Mouse (Mus musculus) hindbrain, embryonic 11.5 days (tissue): ENCODE data around the gene Gpr142. TPM values are rescaled to one million over a fixed set of nuclear protein-coding genes. Genes with fewer than 3 reads are reported as not detected.

Source experiments
- ATAC-seq: fragments of 200-750 bp; cut with Nextera tagmentation; 2 replicates; pipeline ENCODE4 v1.8.0; 2017; ENCODE audit warnings: mild to moderate bottlenecking, moderate TSS enrichment, moderate library complexity; ENCODE audit not compliant: low FRiP score
- DNase-seq: peaks from one replicate; pipeline ENCODE4 v3.0.0-alpha.2; 2015; ENCODE audit warnings: low spot score
- H3K27ac ChIP-seq: fragments of 300-500 bp; sonication (generic); 2 replicates; pipeline ENCODE4 v1.5.1; 2014; ENCODE audit warnings: mild to moderate bottlenecking, low read depth, low read length
- H3K27me3 ChIP-seq: fragments of 300-500 bp; sonication (generic); 2 replicates; pipeline ENCODE4 v1.6.1; 2014; ENCODE audit warnings: mild to moderate bottlenecking, low read length, moderate library complexity, mixed read lengths; ENCODE audit not compliant: control insufficient read depth, insufficient read depth
- H3K36me3 ChIP-seq: fragments of 300-500 bp; sonication (generic); 2 replicates; pipeline ENCODE4 v1.6.1; 2014; ENCODE audit warnings: mild to moderate bottlenecking, low read length, moderate library complexity, mixed read lengths; ENCODE audit not compliant: control insufficient read depth, insufficient read depth
- H3K4me1 ChIP-seq: fragments of 300-500 bp; sonication (generic); replicated peaks from 2 replicates; pipeline ENCODE4 v1.6.1; 2014; ENCODE audit warnings: low read length, mixed read lengths; ENCODE audit not compliant: control insufficient read depth, insufficient read depth
- H3K4me2 ChIP-seq: fragments of 300-500 bp; sonication (generic); replicated peaks from 2 replicates; pipeline ENCODE4 v1.6.1; 2014; ENCODE audit warnings: mild to moderate bottlenecking, low read depth, low read length
- H3K4me3 ChIP-seq: fragments of 300-500 bp; sonication (generic); 2 replicates; pipeline ENCODE4 v1.5.1; 2014; ENCODE audit warnings: low read depth, low read length
- H3K9ac ChIP-seq: fragments of 300-500 bp; sonication (generic); 2 replicates; pipeline ENCODE4 v1.6.1; 2014; ENCODE audit warnings: low read depth, low read length
- H3K9me3 ChIP-seq: fragments of 300-500 bp; sonication (generic); 2 replicates; pipeline ENCODE4 v1.6.1; 2016; ENCODE audit warnings: low read length; ENCODE audit not compliant: control insufficient read depth
- WGBS: fragments of 180-500 bp; shearing (Covaris S2); extraction: QIAGEN DNeasy Blood & Tissue Kit; methylation state at CpG from one replicate; pipeline ENCODE4 v1.1.7; 2014; 5-methylcytosine and 5-hydroxymethylcytosine counted together
- polyA plus RNA-seq: library from polyadenylated mRNA; unstranded; fragments of >200 nt; fragmentation: Nextera tagmentation; extraction: Ambion mirVana; gene quantifications from 2 replicates; pipeline ENCODE4 v1.2.1, GENCODE M21; 2014

The Gpr142 gene
- polyA plus RNA-seq, 1 experiment from 2014 or later: 0.20 TPM

GRCm38 (mm10) chr11:114819110-114819509 is 20.4 kb downstream of the Gpr142 start:
- Histone ChIP-seq H3K9me3 (no peaks in the 10 kb centered on the region), H3K9ac (no peak overlapping the region), H3K27me3 (no peaks in the 10 kb centered on the region), H3K36me3 (no peaks in the 10 kb centered on the region), H3K27ac (no peak overlapping the region), H3K4me2 (no peak overlapping the region), H3K4me1 (peaks cover 12% of the 10 kb centered on the region), H3K4me3 (no peak overlapping the region)
- 18% methylated on average over 2 of the region's 2 CpGs for WGBS
- DNase-seq: no peak
- ATAC-seq: no peak

- no peak overlapping the region for H3K4me2 ChIP-seq
- H3K9ac ChIP-seq: no peak overlapping the region
- H3K27ac ChIP-seq: no peak overlapping the region
- no peak overlapping the region for H3K4me3 ChIP-seq
- WGBS: 31% methylated on average over 3 of the region's 3 CpGs
- H3K4me1 ChIP-seq: peaks cover 12% of the 10 kb centered on the region
- H3K27me3 ChIP-seq: no peaks in the 10 kb centered on the region
- no peak for ATAC-seq
- no peaks in the 10 kb centered on the region for H3K9me3 ChIP-seq
- no peak for DNase-seq
- H3K36me3 ChIP-seq: no peaks in the 10 kb centered on the region
Observed at GRCm38 (mm10) chr11:114820444-114820843, 21.7 kb downstream of the Gpr142 start.

- DNase-seq: no peak
- peaks cover 12% of the 10 kb centered on the region for H3K4me1 ChIP-seq
- WGBS: 69% methylated on average over 1 of the region's 1 CpGs
- H3K36me3 ChIP-seq: no peaks in the 10 kb centered on the region
- no peak overlapping the region for H3K4me3 ChIP-seq
- H3K9me3 ChIP-seq: no peaks in the 10 kb centered on the region
- no peak overlapping the region for H3K4me2 ChIP-seq
- H3K27me3 ChIP-seq: no peaks in the 10 kb centered on the region
- no peak overlapping the region for H3K9ac ChIP-seq
- ATAC-seq: no peak
- H3K27ac ChIP-seq: no peak overlapping the region
Observed at GRCm38 (mm10) chr11:114821325-114821724, 22.6 kb downstream of the Gpr142 start.

GRCm38 (mm10) chr11:114822727-114823126 is 24.0 kb downstream of the Gpr142 start:
- Histone ChIP-seq H3K27ac (peak overlapping the region; percentile 68; the same call in 1 of the 2 replicates), H3K9ac (no peak overlapping the region), H3K27me3 (no peaks in the 10 kb centered on the region), H3K4me1 (peaks cover 12% of the 10 kb centered on the region), H3K4me2 (no peak overlapping the region), H3K9me3 (no peaks in the 10 kb centered on the region), H3K4me3 (no peak overlapping the region), H3K36me3 (no peaks in the 10 kb centered on the region)
- WGBS: 53% methylated on average over 12 of the region's 12 CpGs
- peak; percentile 33 for DNase-seq
- ATAC-seq: no peak

GRCm38 (mm10) chr11:114823199-114823725 is 24.5 kb downstream of the Gpr142 start:
- Histone ChIP-seq H3K9ac (no peak overlapping the region), H3K4me2 (no peak overlapping the region), H3K36me3 (no peaks in the 10 kb centered on the region), H3K27me3 (no peaks in the 10 kb centered on the region), H3K4me1 (peaks cover 12% of the 10 kb centered on the region), H3K4me3 (no peak overlapping the region), H3K9me3 (no peaks in the 10 kb centered on the region), H3K27ac (peak overlapping the region; percentile 68; the same call in 1 of the 2 replicates)
- peak; percentile 53 for DNase-seq
- ATAC-seq: no peak
- 5% methylated on average over 11 of the region's 11 CpGs for WGBS

GRCm38 (mm10) chr11:114826686-114827085 is 28.0 kb downstream of the Gpr142 start:
- Histone ChIP-seq H3K27me3 (no peaks in the 10 kb centered on the region), H3K27ac (no peak overlapping the region), H3K9ac (no peak overlapping the region), H3K9me3 (no peaks in the 10 kb centered on the region), H3K36me3 (no peaks in the 10 kb centered on the region), H3K4me3 (no peak overlapping the region), H3K4me1 (peaks cover 17% of the 10 kb centered on the region), H3K4me2 (no peak overlapping the region)
- ATAC-seq (no peak), DNase-seq (no peak)
- WGBS: 73% methylated on average over 5 of the region's 5 CpGs

- peak overlapping the region; percentile 57 for H3K4me2 ChIP-seq
- H3K36me3 ChIP-seq: no peaks in the 10 kb centered on the region
- DNase-seq: peak; percentile 77
- no peaks in the 10 kb centered on the region for H3K9me3 ChIP-seq
- peak overlapping the region; percentile 52 for H3K9ac ChIP-seq
- WGBS: 10% methylated on average over 24 of the region's 24 CpGs
- peak overlapping the region; percentile 19; the same call in 1 of the 2 replicates for H3K27ac ChIP-seq
- H3K4me3 ChIP-seq: peak overlapping the region; percentile 15; the same call in 1 of the 2 replicates
- ATAC-seq: peak; percentile 64
- H3K4me1 ChIP-seq: peaks cover 7% of the 10 kb centered on the region
- no peaks in the 10 kb centered on the region for H3K27me3 ChIP-seq
Observed at GRCm38 (mm10) chr11:114829499-114830432, 31.0 kb downstream of the Gpr142 start.

GRCm38 (mm10) chr11:114830433-114830773 is 31.7 kb downstream of the Gpr142 start:
- H3K9ac ChIP-seq: no peak overlapping the region; the same call in 1 of the 2 replicates
- ATAC-seq (no peak), DNase-seq (peak; percentile 36)
- peak overlapping the region; percentile 57 for H3K4me2 ChIP-seq
- no peaks in the 10 kb centered on the region for H3K27me3 ChIP-seq
- no peaks in the 10 kb centered on the region for H3K9me3 ChIP-seq
- WGBS: 17% methylated on average over 8 of the region's 8 CpGs
- H3K27ac ChIP-seq: peak overlapping the region; percentile 19
- no peaks in the 10 kb centered on the region for H3K36me3 ChIP-seq
- no peak overlapping the region for H3K4me3 ChIP-seq
- peaks cover 7% of the 10 kb centered on the region for H3K4me1 ChIP-seq
